Comparison of ENCODE assay signal across 15 mouse cellular contexts in genomic region chr15:94372548-94372947, GRCm38 (mm10).
DNase-seq lines count a peak whose midpoint lies in the region; ATAC-seq and TF ChIP-seq lines count a peak whose summit lies in the region.
"Had no signal": no experiment of that assay in that cellular context is flagged by ENCODE, and none has a peak within 500 bp of the region (broad histone marks: within the 10 kb centered on the region; RNA-seq: fewer than 3 reads in every experiment).

No protein-coding gene starts in this region.

- TF ChIP-seq CTCF in left cerebral cortex, adult 2 months (IDR thresholded peaks at IDR 0.05), result peak; percentile 58

- no peak for DNase-seq in frontal cortex, postnatal 10 days (ENCODE audit: low spot score in 2 of 2)
- no peak for DNase-seq in left cerebral cortex, adult 2 months (ENCODE audit: extremely low spot score in 1 of 2, low spot score in 2 of 2)
- DNase-seq in left cerebral cortex, adult 8-10 months (ENCODE audit: low spot score in 2 of 2), result no peak
- DNase-seq in NIH3T3 (ENCODE audit: low read depth), result peak; percentile 10
- DNase-seq in naive thymus-derived CD4-positive, alpha-beta T cell, adult 2 months (ENCODE audit: low read depth), result peak; percentile 7
- DNase-seq in kidney, adult 8-10 months, result no peak
- no peak for DNase-seq in urinary bladder, postnatal 14 days (ENCODE audit: low spot score)
- DNase-seq: adrenal gland, adult 8-10 months; cerebellum, adult 9-11 months; liver, embryonic 13.5 days; right cerebral cortex, postnatal 14 days had no signal

- H3K4me3 ChIP-seq in left cerebral cortex, adult 2 months, result no peak overlapping the region
- H3K4me3 ChIP-seq: forebrain, embryonic 13.5 days; liver, embryonic 13.5 days; megakaryocyte, embryonic 14.5 days; neural tube, embryonic 12.5 days had no signal

- H3K27ac ChIP-seq in left cerebral cortex, adult 2 months, result no peak overlapping the region
- H3K27ac ChIP-seq: forebrain, embryonic 13.5 days; liver, embryonic 13.5 days; neural tube, embryonic 12.5 days had no signal

- peak; percentile 67; the same call in 1 of the 2 replicates for ATAC-seq in frontal cortex, adult (ENCODE audit: low TSS enrichment)
- ATAC-seq: forebrain, embryonic 13.5 days had no signal

- intact Hi-C loops in left cerebral cortex, adult 2 months (cut with DNase I), result loop anchor here (5.0 kb wide), 1 partner anchor 90 kb away; no protein-coding TSS in a partner anchor

Comparison
In these comparisons a context has a peak if more than half of its experiments do, and no peak if none do; other contexts are left out.
1. DNase-seq: peak in NIH3T3 (single experiment) and naive thymus-derived CD4-positive, alpha-beta T cell, adult 2 months (single experiment); none in frontal cortex, postnatal 10 days (0 of 2), left cerebral cortex, adult 2 months (0 of 2), left cerebral cortex, adult 8-10 months (0 of 2), kidney, adult 8-10 months (0 of 2) and urinary bladder, postnatal 14 days (single experiment).